Comparison of ENCODE assay signal across 15 mouse cellular contexts in the genomic region with DNA sequence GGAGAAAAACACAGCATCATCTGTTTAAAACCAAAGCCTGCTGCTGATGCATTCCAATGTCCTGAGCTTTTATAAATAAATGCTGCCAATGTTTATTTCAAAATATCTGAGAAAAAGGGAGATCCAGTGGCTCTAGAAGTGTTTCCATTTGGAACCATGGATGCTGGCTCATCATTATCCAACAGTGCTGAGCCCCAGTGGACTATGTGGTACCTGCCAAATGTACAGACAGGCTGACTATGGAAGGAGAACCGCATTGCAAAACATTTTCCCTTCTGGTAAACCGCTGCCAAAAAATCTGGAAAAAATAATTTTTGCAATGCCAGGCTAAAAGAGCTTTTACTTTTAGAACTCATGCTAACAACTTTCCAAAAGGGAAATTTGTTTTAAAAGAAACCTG.
DNase-seq lines count a peak whose midpoint lies in the region; ATAC-seq and TF ChIP-seq lines count a peak whose summit lies in the region.
"Had no signal": no experiment of that assay in that cellular context is flagged by ENCODE, and none has a peak within 500 bp of the region (broad histone marks: within the 10 kb centered on the region; RNA-seq: fewer than 3 reads in every experiment).

No protein-coding gene starts in this region.

- 61% methylated on average over 2 of the region's 2 CpGs for WGBS in lung, embryonic 15.5 days
- WGBS in intestine, embryonic 16.5 days, result 70% methylated on average over 2 of the region's 2 CpGs
- WGBS in forebrain, postnatal 0 days, result 78% methylated on average over 2 of the region's 2 CpGs

- no peak overlapping the region for H3K4me3 ChIP-seq in lung, embryonic 15.5 days
- no peak overlapping the region for H3K4me3 ChIP-seq in intestine, embryonic 16.5 days (ENCODE audit: low read length)
- H3K4me3 ChIP-seq in forebrain, postnatal 0 days (ENCODE audit: low read depth, low read length), result no peak overlapping the region
- H3K4me3 ChIP-seq: erythroblast, embryonic 14.5 days; heart, embryonic 15.5 days; kidney, embryonic 15.5 days; layer of hippocampus, adult 2 months; liver, embryonic 12.5 days had no signal

- DNase-seq in adrenal gland, adult 2 months, result peak; percentile 37
- DNase-seq in adrenal gland, adult 18-20 months (ENCODE audit: low spot score in 2 of 2), result no peak
- DNase-seq in heart, adult 18-20 months, result peak; percentile 60 to 77
- DNase-seq in heart, postnatal 4 days, result no peak
- DNase-seq in fibroblast of lung, adult 2 months (ENCODE audit: low read depth), result peak; percentile 77
- no peak for DNase-seq in forebrain, postnatal 0 days
- DNase-seq: right cerebral cortex, adult 18-20 months; thymus, postnatal 4 days had no signal

- peaks cover 3% of the 10 kb centered on the region; the same call in 1 of the 2 replicates for H3K4me1 ChIP-seq in lung, embryonic 15.5 days
- no peaks in the 10 kb centered on the region for H3K4me1 ChIP-seq in intestine, embryonic 16.5 days (ENCODE audit: control insufficient read depth, insufficient read depth, low read length)
- no peaks in the 10 kb centered on the region for H3K4me1 ChIP-seq in forebrain, postnatal 0 days (ENCODE audit: insufficient read depth)
- H3K4me1 ChIP-seq: heart, embryonic 15.5 days; kidney, embryonic 15.5 days; liver, embryonic 12.5 days had no signal

- H3K27ac ChIP-seq in lung, embryonic 15.5 days, result no peak overlapping the region
- no peak overlapping the region for H3K27ac ChIP-seq in intestine, embryonic 16.5 days (ENCODE audit: low read length)
- no peak overlapping the region for H3K27ac ChIP-seq in forebrain, postnatal 0 days (ENCODE audit: low read depth, low read length)
- H3K27ac ChIP-seq: heart, embryonic 15.5 days; kidney, embryonic 15.5 days; layer of hippocampus, adult 2 months; liver, embryonic 12.5 days had no signal

- no peak overlapping the region for H3K4me2 ChIP-seq in lung, embryonic 15.5 days
- no peak overlapping the region for H3K4me2 ChIP-seq in intestine, embryonic 16.5 days (ENCODE audit: low read depth, low read length)
- no peak overlapping the region for H3K4me2 ChIP-seq in forebrain, postnatal 0 days (ENCODE audit: low read depth)
- H3K4me2 ChIP-seq: heart, embryonic 15.5 days; kidney, embryonic 15.5 days; liver, embryonic 12.5 days had no signal

- no peak for TF ChIP-seq CTCF in forebrain, postnatal 0 days (IDR thresholded peaks at IDR 0.05; ENCODE audit: low read depth)

- peak; percentile 86; the same call in 1 of the 2 replicates for ATAC-seq in lung, embryonic 15.5 days (ENCODE audit: borderline replicate concordance, extremely low read depth, low FRiP score, low TSS enrichment)
- ATAC-seq in intestine, embryonic 16.5 days, result no peak
- no peak for ATAC-seq in forebrain, postnatal 0 days
- ATAC-seq: liver, embryonic 12.5 days had no signal

- H3K9me3 ChIP-seq in lung, embryonic 15.5 days, result no peaks in the 10 kb centered on the region
- H3K9me3 ChIP-seq in intestine, embryonic 16.5 days (ENCODE audit: control insufficient read depth, low read length), result no peaks in the 10 kb centered on the region
- H3K9me3 ChIP-seq in forebrain, postnatal 0 days (ENCODE audit: low read length), result no peaks in the 10 kb centered on the region
- H3K9me3 ChIP-seq: heart, embryonic 15.5 days; kidney, embryonic 15.5 days; liver, embryonic 12.5 days had no signal

- no peaks in the 10 kb centered on the region for H3K27me3 ChIP-seq in lung, embryonic 15.5 days
- H3K27me3 ChIP-seq in intestine, embryonic 16.5 days (replicated peaks; ENCODE audit: control insufficient read depth, insufficient read depth, low read length), result no peaks in the 10 kb centered on the region
- H3K27me3 ChIP-seq in forebrain, postnatal 0 days (ENCODE audit: insufficient read depth, low read length), result no peaks in the 10 kb centered on the region
- H3K27me3 ChIP-seq: heart, embryonic 15.5 days; kidney, embryonic 15.5 days; liver, embryonic 12.5 days had no signal

- H3K9ac ChIP-seq in lung, embryonic 15.5 days, result no peak overlapping the region
- H3K9ac ChIP-seq in intestine, embryonic 16.5 days (ENCODE audit: low read depth, low read length), result no peak overlapping the region
- no peak overlapping the region for H3K9ac ChIP-seq in forebrain, postnatal 0 days
- H3K9ac ChIP-seq: heart, embryonic 15.5 days; kidney, embryonic 15.5 days; liver, embryonic 12.5 days had no signal

- H3K36me3 ChIP-seq in lung, embryonic 15.5 days, result no peaks in the 10 kb centered on the region
- no peaks in the 10 kb centered on the region for H3K36me3 ChIP-seq in intestine, embryonic 16.5 days (ENCODE audit: control insufficient read depth, insufficient read depth, low read length)
- no peaks in the 10 kb centered on the region for H3K36me3 ChIP-seq in forebrain, postnatal 0 days (ENCODE audit: insufficient read depth)
- H3K36me3 ChIP-seq: heart, embryonic 15.5 days; kidney, embryonic 15.5 days; liver, embryonic 12.5 days had no signal

Comparison
In these comparisons a context has a peak if more than half of its experiments do, and no peak if none do; other contexts are left out.
1. DNase-seq: peak in adrenal gland, adult 2 months (single experiment), heart, adult 18-20 months (2 of 2) and fibroblast of lung, adult 2 months (single experiment); none in adrenal gland, adult 18-20 months (0 of 2), heart, postnatal 4 days (single experiment) and forebrain, postnatal 0 days (single experiment).